Mouse (Mus musculus) skeletal muscle tissue, adult 2 months (tissue): ENCODE results near the gene Zfand6.

Source experiments
- DNase-seq: peaks from one replicate; pipeline ENCODE4 v3.0.0-alpha.2; 2012; ENCODE audit warnings: low read depth, low spot score

The Zfand6 gene

DNA sequence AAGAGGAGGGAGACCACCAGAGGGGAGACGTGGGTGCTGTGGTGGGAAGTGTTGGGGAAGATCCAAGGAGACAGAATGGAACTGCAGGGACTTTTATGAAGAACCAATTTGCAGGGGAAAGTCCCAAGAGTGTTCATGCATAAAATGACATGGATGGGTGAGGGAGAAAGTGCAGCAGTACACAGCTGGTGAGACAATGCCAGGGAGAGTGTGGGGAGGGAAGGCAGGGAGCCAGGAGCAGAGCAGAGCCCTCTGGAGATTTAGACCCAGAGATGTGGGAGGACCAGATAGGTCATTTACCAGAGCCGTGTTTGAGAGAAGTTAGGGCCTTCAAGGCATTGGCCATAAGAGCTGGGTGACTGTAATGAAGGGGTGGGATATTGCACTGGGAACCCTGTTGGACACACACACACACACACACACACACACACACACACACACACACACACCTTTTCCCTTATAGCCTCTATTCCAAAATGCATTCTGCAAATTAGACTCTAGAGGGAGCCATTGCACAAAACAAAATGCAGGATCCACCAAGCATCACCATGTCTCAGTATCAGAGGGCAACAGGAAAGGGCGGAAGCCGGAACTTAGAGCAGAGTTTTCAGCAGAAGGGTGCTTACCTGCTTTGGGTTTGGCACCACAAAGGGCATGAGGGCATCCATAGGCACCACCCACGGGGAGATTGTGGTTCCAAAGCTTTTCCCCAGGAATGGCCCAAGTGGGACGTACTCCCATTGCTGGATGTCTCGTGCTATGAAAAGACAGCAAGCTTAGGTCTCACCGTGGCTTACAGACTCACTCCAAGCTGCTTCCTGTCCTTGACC, 95.5 kb downstream of the Zfand6 start:
- peak; percentile 40 for DNase-seq

DNA sequence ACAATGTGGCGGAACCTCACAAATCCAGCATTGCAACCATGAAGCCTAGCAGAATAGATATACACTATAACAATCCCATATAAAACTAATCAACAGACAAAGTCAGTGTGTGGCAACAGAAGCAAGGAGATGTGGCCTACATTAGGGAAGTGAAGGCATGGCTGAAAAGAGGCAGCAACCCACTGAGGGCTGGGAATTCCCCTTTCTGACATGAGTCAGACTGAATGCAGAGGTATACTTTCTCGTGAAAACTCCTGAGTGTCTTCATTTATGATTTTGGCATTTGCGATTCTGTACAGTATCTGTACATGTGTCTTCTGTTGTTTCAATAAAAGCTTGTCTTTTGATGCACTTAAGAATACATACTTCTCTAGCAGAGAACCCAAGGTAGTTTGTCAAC, 98.4 kb downstream of the Zfand6 start:
- DNase-seq: no peak

DNA sequence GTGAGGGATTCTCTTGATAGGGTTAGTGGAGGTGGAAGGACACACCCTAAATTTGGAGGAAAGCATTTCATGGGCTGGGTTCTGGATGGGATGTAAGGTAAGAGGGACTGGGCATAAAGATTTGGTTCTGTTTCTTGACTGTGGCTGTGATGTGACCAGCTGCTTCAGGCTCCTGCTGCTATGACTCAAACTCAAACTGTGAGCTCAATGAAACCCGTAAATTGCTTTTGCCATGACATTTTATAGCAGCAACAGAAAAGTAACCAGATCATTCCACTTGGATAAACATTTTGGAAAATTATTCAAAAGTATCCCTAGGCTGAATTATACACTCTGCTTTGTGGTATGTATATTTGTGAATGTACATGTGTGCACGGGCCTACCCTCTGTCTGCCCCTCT, 99.1 kb downstream of the Zfand6 start:
- DNase-seq: no peak

DNA sequence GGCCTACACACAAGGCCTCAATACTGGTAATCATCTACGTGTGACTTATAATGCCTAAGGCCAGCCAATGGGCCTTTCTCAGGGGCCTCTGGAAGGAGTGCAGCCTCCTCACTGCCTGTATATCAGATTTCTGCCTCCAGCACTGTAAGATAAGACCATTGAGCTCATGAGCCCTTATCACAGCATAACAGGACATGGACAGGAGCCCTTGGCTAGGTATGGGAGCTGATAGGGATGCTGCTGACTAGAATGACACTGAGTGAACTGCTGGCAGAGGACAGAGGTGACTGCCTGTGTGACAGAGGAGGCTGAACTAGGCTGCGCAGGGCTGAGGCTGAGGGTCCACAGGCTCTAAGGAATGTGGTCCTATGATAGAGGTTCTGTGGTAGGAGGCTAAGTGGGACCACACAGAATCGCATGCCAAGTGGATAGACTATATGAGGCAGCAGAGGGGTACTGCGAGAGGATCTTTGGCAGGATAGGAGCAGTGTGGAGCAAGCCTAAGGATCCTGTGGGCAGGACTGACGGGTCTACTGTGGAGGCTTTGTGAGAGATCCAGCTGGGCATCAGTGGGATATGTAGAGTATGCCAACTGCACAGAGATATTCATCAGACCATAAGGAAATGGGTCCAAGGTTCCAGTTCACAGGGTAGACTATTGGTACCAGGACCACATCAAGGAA, 102.5 kb downstream of the Zfand6 start:
- DNase-seq: no peak

DNA sequence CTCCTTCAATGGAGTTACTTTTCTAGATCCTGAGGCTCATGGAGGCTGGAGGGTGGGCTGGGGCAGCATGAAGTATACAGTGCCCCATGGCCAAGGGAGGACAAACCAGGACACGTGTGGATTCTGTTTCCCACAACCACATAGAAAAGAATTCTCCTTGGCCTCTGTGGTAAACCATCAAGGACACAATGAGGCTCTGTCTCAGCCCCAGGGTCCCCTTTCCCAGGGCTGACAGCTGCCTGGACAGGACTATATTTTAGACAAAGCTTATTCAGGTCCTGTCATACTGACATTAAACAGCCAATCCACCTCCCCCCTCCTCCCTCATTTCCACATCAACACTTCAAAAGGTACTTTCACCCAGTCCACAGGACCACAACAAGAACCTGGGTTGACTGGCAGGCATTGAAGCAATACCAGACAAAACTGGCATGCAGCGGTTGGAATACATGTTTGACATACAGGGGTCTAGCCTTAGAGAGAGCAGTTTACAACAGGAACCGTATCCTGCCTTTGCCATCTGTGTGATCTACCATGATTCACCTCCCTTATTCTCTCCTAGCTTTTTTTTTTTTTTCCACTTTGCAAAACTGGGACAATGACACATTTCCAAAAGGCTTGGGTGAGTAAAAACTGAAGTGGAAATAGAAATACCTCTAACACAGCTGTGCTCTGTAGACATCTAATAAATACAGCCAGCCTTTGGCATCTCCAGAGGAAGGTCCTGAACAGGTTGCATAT, 103.2 kb downstream of the Zfand6 start:
- no peak for DNase-seq

DNA sequence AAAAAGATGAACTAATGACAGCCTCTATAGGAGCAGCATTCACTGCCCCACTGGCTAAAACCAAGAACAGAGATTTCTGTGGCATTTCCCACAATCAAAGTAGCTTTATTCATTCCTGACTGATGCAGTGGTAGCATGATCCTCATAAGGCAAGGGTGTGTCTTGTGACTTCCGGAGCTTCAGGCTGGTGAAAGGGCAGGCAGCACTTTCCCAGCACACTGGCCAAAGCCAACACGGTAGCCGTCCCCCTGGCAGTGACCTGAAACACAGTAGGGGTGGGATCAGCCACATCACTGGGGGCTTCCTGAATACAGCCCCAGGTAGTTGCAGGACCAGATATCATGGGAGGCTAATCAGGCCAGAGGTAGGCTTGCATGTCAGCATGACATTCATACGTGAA, 104.7 kb downstream of the Zfand6 start:
- DNase-seq: no peak

DNA sequence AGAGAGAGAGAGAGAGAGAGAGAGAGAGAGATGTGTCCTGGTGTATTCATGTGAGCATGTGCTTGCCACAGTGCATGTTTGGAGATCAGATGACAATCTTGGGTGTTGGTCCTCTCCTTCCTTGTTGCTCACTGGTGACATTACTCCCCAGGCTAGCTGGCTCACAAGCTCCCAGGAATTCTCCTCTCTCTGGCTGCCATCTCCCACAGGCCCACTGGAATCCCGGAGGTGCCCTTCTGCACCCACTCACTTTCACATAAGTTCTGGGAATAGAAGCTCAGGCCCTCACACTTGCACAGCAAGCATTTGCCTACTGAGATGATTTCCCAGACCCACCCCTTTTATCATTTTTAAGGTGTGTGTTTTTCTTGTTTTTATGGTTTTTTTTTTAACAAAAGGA, 110.0 kb downstream of the Zfand6 start:
- no peak for DNase-seq

DNA sequence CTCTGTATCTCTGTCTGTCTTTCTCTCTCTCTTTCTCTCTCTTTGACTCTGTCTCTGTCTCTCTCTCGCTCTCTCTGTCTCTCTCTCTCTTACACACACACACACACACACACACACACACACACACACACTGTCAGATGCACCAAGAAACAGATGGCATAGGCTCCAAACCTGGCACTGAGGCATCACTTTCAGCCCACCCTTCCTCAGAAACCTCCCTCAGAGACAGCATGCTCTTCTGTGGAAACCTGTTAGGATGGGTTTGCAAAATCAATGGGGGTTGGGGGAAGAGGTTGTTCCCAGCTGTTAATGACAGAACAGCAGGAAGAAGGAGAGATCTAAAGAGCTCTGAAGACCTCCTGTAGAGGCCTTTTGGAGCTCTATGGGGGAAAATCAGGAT, 110.9 kb downstream of the Zfand6 start:
- no peak for DNase-seq

DNA sequence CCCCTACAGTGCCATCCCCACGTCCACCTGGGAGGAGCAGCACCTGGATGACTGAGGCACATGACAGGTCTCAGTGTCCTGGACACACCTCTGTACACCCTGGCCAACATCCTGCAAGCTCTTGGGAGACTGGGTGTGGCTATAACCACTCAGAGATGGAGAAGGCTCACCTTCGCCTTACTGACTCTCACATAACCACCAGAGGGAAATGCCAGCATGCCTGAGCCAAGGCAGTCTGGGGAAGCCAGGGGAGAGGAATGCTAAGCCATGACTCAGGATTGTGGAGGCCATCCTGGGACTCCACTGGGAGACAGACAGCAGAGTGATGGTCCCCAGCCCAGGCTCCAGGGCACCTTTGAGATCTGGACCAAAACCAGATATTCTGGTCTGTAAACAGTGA, 112.7 kb downstream of the Zfand6 start:
- DNase-seq: no peak

DNA sequence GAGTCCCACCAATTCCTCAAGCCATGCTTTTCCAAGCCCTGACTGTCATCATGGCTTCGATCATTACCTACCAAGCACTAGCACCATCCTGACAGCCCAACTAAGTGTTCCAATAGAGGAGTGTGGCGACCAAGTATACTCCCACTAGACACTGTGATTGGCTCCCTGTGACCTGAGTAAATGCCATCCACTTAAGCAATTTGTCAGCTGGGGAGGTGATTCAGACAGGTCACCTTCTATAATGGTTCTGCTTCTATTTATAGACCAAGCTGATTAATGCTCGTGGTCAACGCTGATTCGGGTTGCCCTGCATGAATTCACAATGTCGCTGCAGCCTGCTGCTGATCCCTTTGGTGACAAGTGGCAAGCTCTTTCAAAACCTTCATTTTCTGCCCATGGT, 123.6 kb downstream of the Zfand6 start:
- no peak for DNase-seq

DNA sequence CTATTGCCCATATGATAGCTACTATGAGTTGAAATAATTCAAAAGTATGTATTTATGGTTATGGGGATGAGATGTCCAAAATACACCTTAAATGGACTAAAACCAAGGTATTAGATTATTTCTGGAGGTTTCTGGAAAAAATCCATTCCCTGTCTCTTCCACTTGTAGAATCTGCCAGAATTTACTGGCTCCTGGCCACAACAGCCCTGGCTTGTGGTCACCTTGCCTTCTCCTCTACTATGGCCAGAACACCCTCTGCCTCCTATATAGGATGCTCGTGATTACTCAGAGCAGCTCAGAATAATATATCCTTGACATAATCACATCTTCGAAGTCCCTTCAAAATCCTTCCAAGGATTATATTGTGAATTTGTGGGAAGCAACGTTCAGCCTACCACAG, 125.5 kb downstream of the Zfand6 start:
- DNase-seq: no peak
